Mouse (Mus musculus) heart, embryonic 14.5 days (tissue): ENCODE results near the gene Meis2. TPM values are rescaled to one million over a fixed set of nuclear protein-coding genes. Genes with fewer than 3 reads are reported as not detected.
A peak's percentile ranks its signal among the peaks of the same experiment; 100 is the strongest.

ENCODE experiments used
- ATAC-seq: fragments of 200-750 bp; cut with Nextera tagmentation; 2 replicates; pipeline ENCODE4 v1.8.0; 2017; ENCODE audit warnings: low read depth, moderate TSS enrichment; ENCODE audit not compliant: insufficient number of reproducible peaks, insufficient read depth, low FRiP score
- H3K27ac ChIP-seq, 2 experiments: fragments of 200-500 bp in 1 of 2; fragments of 300-500 bp in 1 of 2; sonication (generic) in 1 of 2; replicated peaks in 1 of 2; 2 replicates each; pipeline ENCODE4 v1.5.1; 2012 to 2014; ENCODE audit warnings: low read depth in 2 of 2, low read length in 2 of 2, control low read depth in 1 of 2, mild to moderate bottlenecking in 1 of 2, mixed read lengths in 1 of 2; ENCODE audit not compliant: control insufficient read depth in 1 of 2, insufficient read depth in 1 of 2
- H3K27me3 ChIP-seq: fragments of 300-500 bp; sonication (generic); 2 replicates; pipeline ENCODE4 v1.6.1; 2014; ENCODE audit warnings: mild to moderate bottlenecking, low read length, control low read depth; ENCODE audit not compliant: control insufficient read depth, insufficient read depth
- H3K36me3 ChIP-seq: fragments of 300-500 bp; sonication (generic); 2 replicates; pipeline ENCODE4 v1.6.1; 2014; ENCODE audit warnings: mild to moderate bottlenecking, control low read depth, low read length, mixed read lengths; ENCODE audit not compliant: control insufficient read depth, insufficient read depth
- H3K4me1 ChIP-seq, 2 experiments: fragments of 200-500 bp in 1 of 2; fragments of 300-500 bp in 1 of 2; sonication (generic) in 1 of 2; 2 replicates each; pipeline ENCODE4 v1.6.1; 2012 to 2014; ENCODE audit warnings: low read length in 2 of 2, control low read depth in 1 of 2, mixed read lengths in 1 of 2; ENCODE audit not compliant: control insufficient read depth in 2 of 2, insufficient read depth in 2 of 2
- H3K4me2 ChIP-seq: fragments of 300-500 bp; sonication (generic); 2 replicates; pipeline ENCODE4 v1.6.1; 2014; ENCODE audit warnings: mild to moderate bottlenecking, low read length
- H3K4me3 ChIP-seq, 2 experiments: fragments of 200-500 bp in 1 of 2; fragments of 300-500 bp in 1 of 2; sonication (generic) in 1 of 2; 2 replicates each; pipeline ENCODE4 v1.5.1; 2012 to 2014; ENCODE audit warnings: low read length in 2 of 2, mild to moderate bottlenecking in 2 of 2, control low read depth in 1 of 2, low read depth in 1 of 2, moderate library complexity in 1 of 2; ENCODE audit not compliant: control insufficient read depth in 1 of 2, insufficient read depth in 1 of 2
- H3K9ac ChIP-seq: fragments of 300-500 bp; sonication (generic); 2 replicates; pipeline ENCODE4 v1.6.1; 2014; ENCODE audit warnings: mild to moderate bottlenecking, low read length
- H3K9me3 ChIP-seq: fragments of 300-500 bp; sonication (generic); 2 replicates; pipeline ENCODE4 v1.6.1; 2016; ENCODE audit warnings: low read length, control low read depth; ENCODE audit not compliant: control insufficient read depth
- WGBS: fragments of 180-500 bp; shearing (Covaris S2); extraction: QIAGEN DNeasy Blood & Tissue Kit; methylation state at CpG from one replicate; pipeline ENCODE4 v1.1.7; 2014; 5-methylcytosine and 5-hydroxymethylcytosine counted together
- polyA plus RNA-seq: library from polyadenylated mRNA; unstranded; fragments of >200 nt; fragmentation: Nextera tagmentation; extraction: Ambion mirVana; gene quantifications from 2 replicates; pipeline ENCODE4 v1.2.1, GENCODE M21; 2014

Meis2 gene
- polyA plus RNA-seq, 1 experiment from 2014 or later = 30.8 TPM

- Histone ChIP-seq H3K9ac (no peak overlapping the region), H3K4me1 (peaks cover 9 to 16% of the 10 kb centered on the region in 2 experiments), H3K27me3 (no peaks in the 10 kb centered on the region), H3K9me3 (no peaks in the 10 kb centered on the region), H3K27ac (peak overlapping the region; percentile 19 to 70; a peak in 2 of 4 replicates), H3K4me2 (no peak overlapping the region), H3K4me3 (no peak overlapping the region), H3K36me3 (peaks cover 40% of the 10 kb centered on the region)
- ATAC-seq = no peak
- 83% methylated on average over 3 of the region's 3 CpGs for WGBS
Observed at GRCm38 (mm10) chr2:116010061-116010460, 55.6 kb downstream of the Meis2 start.

- 42% methylated on average over 20 of the region's 20 CpGs for WGBS
- Histone ChIP-seq H3K4me1 (peaks cover 9 to 16% of the 10 kb centered on the region in 2 experiments), H3K36me3 (peaks cover 40% of the 10 kb centered on the region), H3K4me2 (peak overlapping the region; percentile 51), H3K9me3 (no peaks in the 10 kb centered on the region), H3K27ac (0 out of 4 replicates have a peak overlapping the region, but pooled peaks of 1 of the 2 experiments have one; percentile 24), H3K27me3 (no peaks in the 10 kb centered on the region), H3K9ac (peak overlapping the region; percentile 54), H3K4me3 (0 out of 4 replicates have a peak overlapping the region, but pooled peaks of 1 of the 2 experiments have one; percentile 3)
- ATAC-seq = no peak
Observed at GRCm38 (mm10) chr2:116009097-116009970, 56.3 kb downstream of the Meis2 start.

GRCm38 (mm10) chr2:116002354-116002753 lies 63.3 kb downstream of the Meis2 start:
- H3K27me3 ChIP-seq = no peaks in the 10 kb centered on the region
- H3K9me3 ChIP-seq = no peaks in the 10 kb centered on the region
- WGBS = 83% methylated on average over 6 of the region's 6 CpGs
- ATAC-seq = no peak
- H3K4me3 ChIP-seq = no peak overlapping the region
- H3K27ac ChIP-seq = no peak overlapping the region
- peaks cover 42% of the 10 kb centered on the region for H3K36me3 ChIP-seq
- H3K9ac ChIP-seq = no peak overlapping the region
- no peak overlapping the region for H3K4me2 ChIP-seq
- peaks cover 5 to 10% of the 10 kb centered on the region in 2 experiments; a peak in 3 of 4 replicates for H3K4me1 ChIP-seq

- no peak for ATAC-seq
Observed at GRCm38 (mm10) chr2:116001352-116002138, 64.1 kb downstream of the Meis2 start.

GRCm38 (mm10) chr2:116000514-116000913 lies 65.1 kb downstream of the Meis2 start:
- Histone ChIP-seq H3K9ac (no peak overlapping the region), H3K27ac (no peak overlapping the region), H3K27me3 (no peaks in the 10 kb centered on the region), H3K4me1 (peaks cover 5 to 15% of the 10 kb centered on the region in 2 experiments; a peak in 3 of 4 replicates), H3K4me2 (no peak overlapping the region), H3K36me3 (peaks cover 42% of the 10 kb centered on the region), H3K4me3 (no peak overlapping the region), H3K9me3 (no peaks in the 10 kb centered on the region)
- 86% methylated on average over 5 of the region's 5 CpGs for WGBS
- ATAC-seq = no peak

More at GRCm38 (mm10) chr2:116001352-116002138, 64.1 kb downstream of the Meis2 start:
- Histone ChIP-seq H3K27ac (no peak overlapping the region), H3K9me3 (no peaks in the 10 kb centered on the region), H3K27me3 (no peaks in the 10 kb centered on the region), H3K9ac (no peak overlapping the region), H3K4me2 (no peak overlapping the region), H3K4me3 (no peak overlapping the region), H3K36me3 (peaks cover 40% of the 10 kb centered on the region), H3K4me1 (peaks cover 5 to 15% of the 10 kb centered on the region in 2 experiments; a peak in 3 of 4 replicates)
- 72% methylated on average over 6 of the region's 6 CpGs for WGBS

GRCm38 (mm10) chr2:115998802-115999201 lies 66.8 kb downstream of the Meis2 start:
- H3K27me3 ChIP-seq = no peaks in the 10 kb centered on the region
- peaks cover 5 to 15% of the 10 kb centered on the region in 2 experiments; a peak in 3 of 4 replicates for H3K4me1 ChIP-seq
- no peak overlapping the region for H3K9ac ChIP-seq
- WGBS = 67% methylated on average over 5 of the region's 5 CpGs
- H3K4me3 ChIP-seq = no peak overlapping the region
- no peak for ATAC-seq
- no peak overlapping the region for H3K27ac ChIP-seq
- no peaks in the 10 kb centered on the region for H3K9me3 ChIP-seq
- peaks cover 39% of the 10 kb centered on the region for H3K36me3 ChIP-seq
- H3K4me2 ChIP-seq = no peak overlapping the region

GRCm38 (mm10) chr2:115996438-115996837 lies 69.2 kb downstream of the Meis2 start:
- Histone ChIP-seq H3K4me1 (peaks cover 5 to 13% of the 10 kb centered on the region in 2 experiments; a peak in 2 of 4 replicates), H3K27me3 (no peaks in the 10 kb centered on the region), H3K27ac (no peak overlapping the region), H3K9me3 (no peaks in the 10 kb centered on the region), H3K4me2 (no peak overlapping the region), H3K9ac (no peak overlapping the region), H3K4me3 (no peak overlapping the region), H3K36me3 (peaks cover 43% of the 10 kb centered on the region)
- WGBS = 82% methylated on average over 2 of the region's 2 CpGs
- ATAC-seq = no peak
